Mouse (Mus musculus): ENCODE measurements around the gene Rchy1. TPM values are rescaled to one million over a fixed set of nuclear protein-coding genes. Genes with fewer than 3 reads are reported as not detected.

Rchy1 gene
- polyA plus RNA-seq, 1 experiment from 2014 or later = 30.9 TPM

GRCm38 (mm10) chr5:91977397-91977770 is 14.5 kb upstream of the Rchy1 start:
- H3K79me2 ChIP-seq (ENCODE audit: inconsistent target) = no peaks in the 10 kb centered on the region
- WGBS (ENCODE audit: missing documents) = 96% methylated on average over 2 of the region's 2 CpGs
- no peak overlapping the region for H3K4me3 ChIP-seq (ENCODE audit: inconsistent target)
- H3K36me3 ChIP-seq (ENCODE audit: inconsistent target) = no peaks in the 10 kb centered on the region
- H3K27ac ChIP-seq = no peak overlapping the region

GRCm38 (mm10) chr5:91976566-91977396 is 13.9 kb upstream of the Rchy1 start:
- 80% methylated on average over 10 of the region's 10 CpGs for WGBS (ENCODE audit: missing documents)
- Histone ChIP-seq H3K36me3 (ENCODE audit: inconsistent target) (no peaks in the 10 kb centered on the region), H3K4me3 (ENCODE audit: inconsistent target) (no peak overlapping the region), H3K27ac (no peak overlapping the region), H3K79me2 (ENCODE audit: inconsistent target) (no peaks in the 10 kb centered on the region)

- Histone ChIP-seq H3K4me3 (ENCODE audit: inconsistent target) (no peak overlapping the region), H3K27ac (no peak overlapping the region), H3K79me2 (ENCODE audit: inconsistent target) (no peaks in the 10 kb centered on the region), H3K36me3 (ENCODE audit: inconsistent target) (no peaks in the 10 kb centered on the region)
- 91% methylated on average over 9 of the region's 9 CpGs for WGBS (ENCODE audit: missing documents)
These were observed 12.9 kb upstream of the Rchy1 start for GRCm38 (mm10) chr5:91975758-91976157.

- Histone ChIP-seq H3K36me3 (ENCODE audit: inconsistent target) (no peaks in the 10 kb centered on the region), H3K27ac (no peak overlapping the region), H3K79me2 (ENCODE audit: inconsistent target) (no peaks in the 10 kb centered on the region), H3K4me3 (ENCODE audit: inconsistent target) (no peak overlapping the region)
- 57% methylated on average over 7 of the region's 7 CpGs for WGBS (ENCODE audit: missing documents)
These were observed 11.1 kb upstream of the Rchy1 start for GRCm38 (mm10) chr5:91974002-91974401.

GRCm38 (mm10) chr5:91972046-91972445 is 9.2 kb upstream of the Rchy1 start:
- WGBS (ENCODE audit: missing documents) = 85% methylated on average over 3 of the region's 3 CpGs
- Histone ChIP-seq H3K79me2 (ENCODE audit: inconsistent target) (no peaks in the 10 kb centered on the region), H3K4me3 (ENCODE audit: inconsistent target) (no peak overlapping the region), H3K27ac (no peak overlapping the region), H3K36me3 (ENCODE audit: inconsistent target) (no peaks in the 10 kb centered on the region)

- H3K4me3 ChIP-seq (ENCODE audit: inconsistent target) = peak overlapping the region; percentile 65
- 1% methylated on average over 13 of the region's 14 CpGs for WGBS (ENCODE audit: missing documents)
- H3K79me2 ChIP-seq (ENCODE audit: inconsistent target) = peaks cover 46% of the 10 kb centered on the region
- H3K27ac ChIP-seq = peak overlapping the region; percentile 98
- H3K36me3 ChIP-seq (ENCODE audit: inconsistent target) = peaks cover 5% of the 10 kb centered on the region; the same call in 1 of the 2 replicates
These were observed 619 bp downstream of the Rchy1 start for GRCm38 (mm10) chr5:91962259-91962638.

GRCm38 (mm10) chr5:91961370-91961769 is 1.5 kb downstream of the Rchy1 start:
- H3K4me3 ChIP-seq (ENCODE audit: inconsistent target) = peak overlapping the region; percentile 65

GRCm38 (mm10) chr5:91960606-91961254 is 2.1 kb downstream of the Rchy1 start:
- peaks cover 62% of the 10 kb centered on the region for H3K79me2 ChIP-seq (ENCODE audit: inconsistent target)
- H3K27ac ChIP-seq = peak overlapping the region; percentile 98
- WGBS (ENCODE audit: missing documents) = 14% methylated on average over 3 of the region's 3 CpGs
- peak overlapping the region; percentile 65 for H3K4me3 ChIP-seq (ENCODE audit: inconsistent target)
- H3K36me3 ChIP-seq (ENCODE audit: inconsistent target) = peaks cover 20% of the 10 kb centered on the region; the same call in 1 of the 2 replicates

More at GRCm38 (mm10) chr5:91961370-91961769, 1.5 kb downstream of the Rchy1 start:
- Histone ChIP-seq H3K27ac (peak overlapping the region; percentile 98), H3K36me3 (ENCODE audit: inconsistent target) (peaks cover 14% of the 10 kb centered on the region; the same call in 1 of the 2 replicates), H3K79me2 (ENCODE audit: inconsistent target) (peaks cover 55% of the 10 kb centered on the region)
- 75% methylated on average over 1 of the region's 1 CpGs for WGBS (ENCODE audit: missing documents)

- H3K36me3 ChIP-seq (ENCODE audit: inconsistent target) = peaks cover 28% of the 10 kb centered on the region
- H3K27ac ChIP-seq = peak overlapping the region; percentile 98
- 57% methylated on average over 1 of the region's 1 CpGs for WGBS (ENCODE audit: missing documents)
- peaks cover 69% of the 10 kb centered on the region for H3K79me2 ChIP-seq (ENCODE audit: inconsistent target)
- H3K4me3 ChIP-seq (ENCODE audit: inconsistent target) = no peak overlapping the region
These were observed 2.9 kb downstream of the Rchy1 start for GRCm38 (mm10) chr5:91959986-91960385.

GRCm38 (mm10) chr5:91959096-91959495 is 3.8 kb downstream of the Rchy1 start:
- H3K36me3 ChIP-seq (ENCODE audit: inconsistent target) = peaks cover 37% of the 10 kb centered on the region
- WGBS (ENCODE audit: missing documents) = 88% methylated on average over 1 of the region's 1 CpGs
- H3K27ac ChIP-seq = peak overlapping the region; percentile 98
- no peak overlapping the region for H3K4me3 ChIP-seq (ENCODE audit: inconsistent target)
- H3K79me2 ChIP-seq (ENCODE audit: inconsistent target) = peaks cover 78% of the 10 kb centered on the region

GRCm38 (mm10) chr5:91956991-91957760 is 5.7 kb downstream of the Rchy1 start:
- Histone ChIP-seq H3K79me2 (ENCODE audit: inconsistent target) (peaks cover 80% of the 10 kb centered on the region), H3K36me3 (ENCODE audit: inconsistent target) (peaks cover 56% of the 10 kb centered on the region), H3K27ac (no peak overlapping the region), H3K4me3 (ENCODE audit: inconsistent target) (no peak overlapping the region)
- WGBS (ENCODE audit: missing documents) = 94% methylated on average over 3 of the region's 3 CpGs

GRCm38 (mm10) chr5:91951404-91951803 is 11.5 kb downstream of the Rchy1 start:
- H3K36me3 ChIP-seq (ENCODE audit: inconsistent target) = peaks cover 95% of the 10 kb centered on the region
- no peak overlapping the region for H3K27ac ChIP-seq
- peaks cover 25% of the 10 kb centered on the region for H3K79me2 ChIP-seq (ENCODE audit: inconsistent target)
- no peak overlapping the region for H3K4me3 ChIP-seq (ENCODE audit: inconsistent target)

GRCm38 (mm10) chr5:91949441-91949840 is 13.4 kb downstream of the Rchy1 start:
- H3K36me3 ChIP-seq (ENCODE audit: inconsistent target) = peaks cover 77% of the 10 kb centered on the region
- H3K4me3 ChIP-seq (ENCODE audit: inconsistent target) = no peak overlapping the region
- WGBS (ENCODE audit: missing documents) = 98% methylated on average over 7 of the region's 7 CpGs
- H3K27ac ChIP-seq = no peak overlapping the region
- peaks cover 6% of the 10 kb centered on the region; the same call in 1 of the 2 replicates for H3K79me2 ChIP-seq (ENCODE audit: inconsistent target)

GRCm38 (mm10) chr5:91947008-91947407 is 15.9 kb downstream of the Rchy1 start:
- peaks cover 53% of the 10 kb centered on the region for H3K36me3 ChIP-seq (ENCODE audit: inconsistent target)
- H3K79me2 ChIP-seq (ENCODE audit: inconsistent target) = no peaks in the 10 kb centered on the region
- H3K27ac ChIP-seq = no peak overlapping the region
- no peak overlapping the region for H3K4me3 ChIP-seq (ENCODE audit: inconsistent target)
- WGBS (ENCODE audit: missing documents) = 84% methylated on average over 4 of the region's 4 CpGs

Data from macrophage (primary cell).